Mouse (Mus musculus): Measurements from ENCODE around the gene Ncor2.
A peak's percentile ranks its signal among the peaks of the same experiment; 100 is the strongest.

Ncor2 gene

DNA sequence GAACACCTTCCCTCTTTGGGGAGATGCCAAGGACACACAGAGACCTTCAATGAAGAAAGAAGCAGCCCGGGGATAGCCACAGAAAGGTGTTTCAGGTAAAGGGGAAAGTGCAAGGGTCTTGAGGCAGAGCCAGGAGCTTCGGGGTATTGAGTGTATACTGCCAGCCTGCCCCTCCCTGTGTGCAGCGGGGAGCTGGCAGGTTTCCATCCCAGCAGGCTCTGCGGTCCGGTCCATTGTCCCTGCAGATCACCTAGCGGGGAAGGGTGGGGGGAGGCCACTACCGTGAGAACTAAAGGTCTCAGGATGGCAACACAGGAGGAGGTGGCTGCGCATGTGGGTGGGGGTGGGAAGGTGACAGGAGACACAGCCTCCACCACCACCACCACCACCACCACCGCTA is 12.6 kb upstream of the Ncor2 start:
- DNase-seq (ENCODE audit: low read depth, low spot score), result no peak

GRCm38 (mm10) chr5:125190105-125190813 is 11.2 kb upstream of the Ncor2 start:
- DNase-seq (ENCODE audit: low read depth, low spot score), result no peak

DNA sequence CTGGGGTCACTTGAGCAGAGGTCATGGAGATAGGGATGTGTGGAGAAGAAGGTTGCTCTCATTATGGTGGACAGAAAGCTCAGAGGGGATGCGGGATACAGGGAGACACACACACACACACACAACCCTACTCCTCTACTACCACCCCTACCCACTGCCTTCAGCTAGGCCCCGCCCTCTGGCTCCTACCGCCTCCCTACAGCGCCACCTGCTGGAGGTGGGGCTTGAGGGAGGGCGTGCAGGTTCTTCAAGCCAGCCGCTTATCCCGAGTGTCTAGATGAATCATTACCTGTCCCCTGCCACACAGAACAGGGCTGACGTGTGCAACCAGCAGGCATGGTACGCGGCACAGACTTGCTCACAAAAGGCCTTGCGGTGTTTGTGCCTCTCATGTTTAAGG is 10.6 kb upstream of the Ncor2 start:
- DNase-seq (ENCODE audit: low read depth, low spot score), result peak; percentile 80

DNA sequence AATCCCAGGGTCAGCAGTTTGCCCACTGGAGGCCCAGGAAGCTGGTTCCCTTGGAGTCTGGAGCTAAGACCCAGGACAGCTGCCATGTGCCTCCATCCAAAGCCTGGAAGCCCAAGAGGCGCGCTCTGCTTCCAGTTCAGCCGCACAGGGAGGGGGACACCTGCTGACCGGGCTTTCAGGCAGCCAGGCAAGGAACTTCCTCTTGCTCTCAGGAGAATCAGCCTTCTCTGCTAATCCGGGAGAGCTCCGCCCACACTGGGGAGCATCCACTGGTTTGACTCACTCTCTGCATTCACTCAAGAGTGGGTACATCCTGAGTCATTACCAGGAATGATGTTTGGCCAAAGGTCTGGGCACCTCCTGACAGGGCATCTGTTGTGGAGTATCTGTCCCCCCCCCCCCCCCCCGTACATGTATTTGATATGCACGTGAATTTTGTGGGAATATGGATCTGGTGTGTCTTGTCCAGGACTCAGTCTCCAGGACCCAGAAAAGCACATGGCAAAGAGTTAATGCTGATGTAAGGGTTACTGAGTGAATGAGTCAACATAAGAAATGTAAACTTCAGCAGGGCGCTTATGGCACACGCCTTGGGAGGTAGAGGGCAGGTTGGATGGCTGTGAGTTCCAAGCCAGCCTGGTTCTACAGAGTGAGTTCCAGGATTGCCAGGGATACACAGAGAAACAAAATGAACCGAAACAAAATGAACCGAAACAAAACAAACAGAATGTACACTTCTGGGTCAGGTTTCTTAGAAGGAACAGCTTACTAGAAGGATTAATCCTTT is 10.0 kb upstream of the Ncor2 start:
- peak; percentile 91 for DNase-seq (ENCODE audit: low read depth, low spot score)

DNA sequence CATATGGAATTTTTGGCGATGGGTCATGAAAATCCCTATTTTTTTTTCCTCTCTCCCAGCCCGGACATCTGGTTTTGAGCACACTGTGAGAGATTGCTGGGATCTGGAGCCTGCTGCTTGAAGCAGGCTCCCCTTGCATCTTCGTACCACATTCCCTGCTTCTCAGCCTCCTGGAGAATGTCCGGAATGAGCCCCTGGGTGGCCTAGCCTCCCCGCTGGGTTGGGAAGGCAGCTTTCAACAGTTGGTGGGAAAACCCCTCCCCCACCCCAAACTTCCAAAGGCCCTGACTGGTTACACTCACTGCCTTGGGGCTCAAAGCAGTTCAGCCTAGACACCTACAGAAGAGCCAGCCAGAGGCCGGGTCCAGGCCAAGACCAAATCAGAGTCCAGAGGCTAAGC is 5.8 kb upstream of the Ncor2 start:
- DNase-seq (ENCODE audit: low read depth, low spot score), result no peak

GRCm38 (mm10) chr5:125183321-125184003 is 4.4 kb upstream of the Ncor2 start:
- peak; percentile 62 for DNase-seq (ENCODE audit: low read depth, low spot score)

GRCm38 (mm10) chr5:125180630-125181263 is 1.7 kb upstream of the Ncor2 start:
- no peak for DNase-seq (ENCODE audit: low read depth, low spot score)

GRCm38 (mm10) chr5:125179735-125180629 is 963 bp upstream of the Ncor2 start:
- DNase-seq (ENCODE audit: low read depth, low spot score), result peak; percentile 81

DNA sequence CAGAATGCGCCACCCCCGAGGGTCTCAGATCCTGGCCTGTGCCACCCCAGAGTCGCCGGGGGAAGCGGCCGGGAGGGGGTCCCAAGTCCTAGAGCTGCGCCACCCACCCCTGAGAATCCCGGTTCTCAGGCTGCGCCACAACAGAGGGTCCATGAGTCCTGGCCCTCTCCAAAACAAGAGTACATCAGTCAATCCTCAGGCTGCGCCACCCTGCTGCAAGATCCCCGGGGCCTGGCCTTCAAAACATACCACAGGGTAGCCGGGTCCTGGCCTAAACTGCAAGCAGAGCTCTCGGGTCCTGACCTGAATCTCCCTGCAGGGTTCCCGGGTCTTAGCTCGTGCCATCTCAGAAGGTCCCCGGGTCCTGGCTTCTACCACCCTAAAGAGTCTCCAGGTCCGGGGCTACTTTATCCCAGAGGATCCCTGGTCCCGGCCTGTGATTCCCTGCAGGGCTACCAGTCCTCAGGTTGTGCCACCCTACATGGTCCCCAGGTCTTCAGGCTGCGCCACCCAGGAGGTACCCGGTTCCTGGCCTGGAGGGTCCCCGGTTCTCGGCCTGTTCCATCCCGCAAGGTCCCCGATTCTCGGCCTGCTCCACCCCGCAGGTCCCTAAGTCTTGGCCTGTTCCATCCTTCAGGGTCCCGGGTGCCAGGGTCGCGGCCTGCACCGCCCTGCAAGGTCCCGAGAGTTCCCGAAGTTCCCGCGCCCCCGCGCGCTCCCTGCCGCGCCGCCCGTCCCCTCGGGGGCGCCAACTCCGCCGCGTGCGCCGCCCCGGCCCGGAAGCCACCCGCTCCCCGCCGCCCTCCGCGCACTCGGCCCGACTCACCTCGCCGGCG is 630 bp downstream of the Ncor2 start:
- DNase-seq (ENCODE audit: low read depth, low spot score), result peak; percentile 69

GRCm38 (mm10) chr5:125177481-125178134 is 1.4 kb downstream of the Ncor2 start:
- DNase-seq (ENCODE audit: low read depth, low spot score), result peak; percentile 92

GRCm38 (mm10) chr5:125176864-125177263 is 2.2 kb downstream of the Ncor2 start:
- DNase-seq (ENCODE audit: low read depth, low spot score), result peak; percentile 92

DNA sequence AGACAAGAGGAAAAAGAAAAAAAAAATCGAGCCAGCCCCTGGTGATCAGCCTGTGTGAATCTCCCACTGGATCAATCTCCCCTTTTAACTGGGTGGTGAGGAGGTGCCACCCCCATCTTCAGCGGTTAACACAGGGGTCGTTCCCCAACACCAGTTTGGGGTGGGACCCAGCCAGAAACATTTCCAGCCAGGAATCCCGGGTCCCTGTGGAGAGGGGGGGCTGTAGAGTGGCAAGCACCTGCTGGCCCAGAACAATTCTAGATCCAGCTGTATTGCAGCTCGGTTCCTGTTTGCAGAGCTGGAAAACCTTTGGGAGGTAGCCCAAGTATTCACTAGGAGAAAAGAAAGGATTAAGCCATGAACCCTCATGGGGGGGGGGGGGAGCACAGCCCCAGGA is 2.7 kb downstream of the Ncor2 start:
- DNase-seq (ENCODE audit: low read depth, low spot score), result no peak

- no peak for DNase-seq (ENCODE audit: low read depth, low spot score)
Observed at GRCm38 (mm10) chr5:125175673-125176369, 3.2 kb downstream of the Ncor2 start.

GRCm38 (mm10) chr5:125174726-125175672 is 4.0 kb downstream of the Ncor2 start:
- peak; percentile 83 for DNase-seq (ENCODE audit: low read depth, low spot score)

- no peak for DNase-seq (ENCODE audit: low read depth, low spot score)
Observed at GRCm38 (mm10) chr5:125173868-125174267, 5.2 kb downstream of the Ncor2 start.

GRCm38 (mm10) chr5:125172831-125173615 is 6.0 kb downstream of the Ncor2 start:
- DNase-seq (ENCODE audit: low read depth, low spot score), result no peak

DNA sequence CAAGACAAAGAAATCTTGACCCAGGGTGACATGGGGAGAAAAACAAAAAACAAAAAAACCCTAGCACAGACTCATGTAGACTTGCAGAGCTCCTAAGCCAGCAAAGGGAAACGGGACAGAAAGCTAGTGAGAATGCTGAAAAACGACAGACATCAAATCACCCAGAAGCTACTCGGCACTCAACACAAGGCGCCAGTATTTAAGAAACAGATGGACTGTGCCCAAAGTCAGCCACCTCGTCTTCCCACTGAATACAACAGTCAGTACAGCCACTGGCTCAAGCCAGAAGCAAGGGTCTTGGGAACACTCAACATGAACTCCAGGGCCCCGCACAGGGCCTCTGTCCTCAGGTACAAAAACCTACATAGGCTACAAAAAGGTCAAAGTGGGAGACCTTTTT is 7.8 kb downstream of the Ncor2 start:
- DNase-seq (ENCODE audit: low read depth, low spot score), result no peak
